Mouse (Mus musculus) gastrocnemius, postnatal 14 days (tissue): ENCODE results near the gene Vangl1. TPM values are rescaled to one million over a fixed set of nuclear protein-coding genes. Genes with fewer than 3 reads are reported as not detected.
"Not testable (repeated sequence)": the region's sequence is repeated elsewhere in the genome, so short reads cannot be mapped to it uniquely, and the experiment has no call there.

Experiments
- DNase-seq: peaks from one replicate; pipeline ENCODE4 v3.0.0; 2021; ENCODE audit warnings: mixed read lengths
- intact Hi-C: fragments of 180-260 bp; cut with DNase I; formaldehyde crosslinking; loops from one replicate; pipeline ENCODE4 v1.15.1; 2025; ENCODE audit warnings: low total_unique reads
- long read RNA-seq, 2 experiments: library from polyadenylated mRNA; stranded (forward); transcript quantifications; one replicate each; pipeline ENCODE4 v2.0.0; 2021
- total RNA-seq, 2 experiments: library from RNA; stranded (reverse); gene quantifications; 2 replicates each; pipeline ENCODE4 v1.2.3; 2021

Vangl1 gene
- total RNA-seq, result 10 to 100 TPM in 1 of 2 experiments, 1 to 10 TPM in 1; 8.8 to 10.6 TPM
- long read RNA-seq, experiment 1, full-length matches to known transcripts, result 3 of 4 reads
- long read RNA-seq, experiment 1, partial matches to known transcripts, result 0 of 4 reads
- long read RNA-seq, experiment 1, other reads (novel, unspliced or antisense), result 1 of 4 reads
- long read RNA-seq, experiment 2, full-length matches to known transcripts, result 3 of 6 reads
- long read RNA-seq, experiment 2, partial matches to known transcripts, result 2 of 6 reads
- long read RNA-seq, experiment 2, other reads (novel, unspliced or antisense), result 1 of 6 reads

DNA sequence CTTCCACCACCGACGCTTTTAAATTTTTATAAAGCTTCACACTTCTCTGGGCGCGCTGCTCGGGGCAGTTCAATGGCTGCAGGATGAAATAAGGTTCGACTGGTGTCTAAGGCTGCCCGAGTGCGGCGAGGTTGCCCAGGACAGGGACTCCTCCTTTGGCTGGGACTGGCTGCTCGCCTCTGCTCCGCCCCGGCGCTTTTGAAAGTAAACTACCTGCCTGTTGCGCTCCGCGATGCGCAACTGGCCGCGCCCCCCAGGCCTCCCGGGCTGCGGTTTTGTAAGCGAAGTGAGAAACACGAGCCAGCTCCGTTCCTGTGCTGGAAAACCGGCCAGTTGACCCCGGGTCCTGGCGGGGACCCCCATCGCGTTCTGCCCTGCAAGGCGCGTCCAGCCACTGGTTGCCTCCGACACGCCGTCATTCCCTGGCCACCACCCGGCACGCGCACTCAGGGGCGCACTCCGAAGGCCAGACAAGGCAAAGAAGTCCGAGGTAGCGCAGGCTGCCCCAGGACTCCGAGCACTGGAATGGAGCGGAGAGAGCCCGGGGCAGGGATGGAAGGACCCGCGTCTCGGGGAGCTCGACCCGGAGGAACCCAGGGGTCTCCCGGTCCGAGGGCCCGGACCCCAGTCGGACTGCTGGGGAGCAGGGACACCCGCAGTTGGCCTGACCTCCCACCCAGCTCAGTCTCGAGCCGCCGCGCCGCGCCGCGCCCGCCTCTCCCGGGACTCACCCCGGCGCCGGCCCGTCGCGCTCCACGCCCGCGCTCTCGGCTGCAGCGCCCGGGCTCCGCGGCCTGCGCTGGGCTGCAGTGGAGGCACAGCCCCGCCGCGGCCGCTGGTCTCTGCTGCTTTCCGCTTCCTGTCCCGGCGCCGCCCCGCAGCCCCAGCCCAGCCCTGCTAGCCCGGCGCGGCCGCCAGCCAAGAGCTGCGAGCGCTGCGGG, at the start of gene Vangl1:
Gene Vangl1, minus strand, starts transcription at position 913 of the 941 bp plus-strand sequence.
- intact Hi-C loops, result no loop called here

DNA sequence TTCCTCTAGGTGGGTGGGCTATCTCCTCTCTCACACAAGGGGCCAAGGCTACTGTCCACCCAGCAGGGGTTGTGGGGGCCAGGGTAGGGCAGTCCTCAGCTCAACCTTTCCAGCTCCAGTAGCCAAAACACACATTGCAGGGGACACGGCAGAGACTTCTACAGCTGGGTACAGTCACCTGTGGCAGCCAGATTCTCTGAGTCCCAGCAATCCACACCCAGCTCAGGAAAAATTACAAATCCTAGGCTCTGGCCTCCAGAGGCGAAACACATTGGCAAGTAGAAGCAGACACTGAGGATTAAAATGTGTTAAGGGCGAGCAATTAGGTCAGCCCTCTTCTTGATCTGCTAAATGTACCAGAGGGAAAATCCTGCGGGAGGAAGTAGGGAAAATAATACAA, 49.1 kb upstream of the Vangl1 start:
- DNase-seq, result no peak
- intact Hi-C loops, result no loop called here

More for the DNA sequence above, at the start of gene Vangl1:
- DNase-seq, result peak; percentile 86

DNA sequence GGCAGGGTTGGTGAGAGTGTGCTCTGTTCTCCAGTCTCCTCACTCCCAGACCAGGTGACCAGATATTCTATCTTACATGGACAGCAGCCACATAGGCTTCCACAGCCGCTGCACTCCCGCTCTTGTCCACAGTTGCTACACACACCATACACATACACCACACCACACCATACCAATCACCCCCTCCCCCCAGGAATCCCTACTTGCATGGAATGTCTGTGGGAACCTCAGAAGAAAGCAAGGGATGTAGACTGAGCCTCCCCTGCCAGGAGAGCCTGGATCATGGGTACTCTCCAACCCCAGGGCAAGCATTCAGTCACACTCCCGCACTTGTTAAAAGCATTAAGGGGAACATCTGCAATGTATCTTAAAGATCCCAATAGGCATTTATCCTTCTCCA, 48.4 kb upstream of the Vangl1 start:
- intact Hi-C loops, result no loop called here

GRCm38 (mm10) chr3:102250873-102251272, 46.4 kb upstream of the Vangl1 start:
- intact Hi-C loops, result no loop called here
- DNase-seq, result no peak

More for the DNA sequence above, 48.4 kb upstream of the Vangl1 start:
- no peak for DNase-seq

- DNase-seq, result peak; percentile 39
- intact Hi-C loops, result loop anchor here (2.0 to 10.0 kb wide), 3 partner anchors 355 to 555 kb away; no protein-coding TSS in a partner anchor
Observed at GRCm38 (mm10) chr3:102249401-102249991, 45.0 kb upstream of the Vangl1 start.

DNA sequence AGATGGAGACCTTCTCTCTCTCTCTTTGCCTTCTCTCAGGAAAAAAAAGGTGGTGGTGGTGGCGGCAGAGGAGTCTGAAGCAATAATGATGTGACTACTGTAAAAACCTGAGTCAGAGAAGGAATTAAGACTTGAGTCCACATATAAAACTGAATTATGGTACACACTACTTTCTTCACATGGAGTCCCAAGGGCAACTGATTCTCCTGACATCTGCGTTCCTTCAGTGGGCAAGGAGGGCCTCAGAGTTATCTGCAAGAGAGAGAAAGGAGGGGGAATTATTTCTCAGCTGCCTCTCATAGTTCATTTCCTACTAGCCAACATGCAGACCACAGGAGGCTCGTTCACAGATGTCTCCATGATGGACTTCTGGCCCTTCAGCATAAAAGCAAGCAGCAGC, 40.1 kb upstream of the Vangl1 start:
- intact Hi-C loops, result loop anchor here (10.0 kb wide), 2 partner anchors 350 to 560 kb away; no protein-coding TSS in a partner anchor
- no peak for DNase-seq

- DNase-seq, result peak; percentile 19
- intact Hi-C loops, result loop anchor here (2.0 to 10.0 kb wide), 3 partner anchors 162 to 562 kb away; no protein-coding TSS in a partner anchor
Observed at GRCm38 (mm10) chr3:102242854-102243253, 38.4 kb upstream of the Vangl1 start.

- no peak for DNase-seq
- intact Hi-C loops, result no loop called here
Observed at GRCm38 (mm10) chr3:102231418-102232134, 27.1 kb upstream of the Vangl1 start.

DNA sequence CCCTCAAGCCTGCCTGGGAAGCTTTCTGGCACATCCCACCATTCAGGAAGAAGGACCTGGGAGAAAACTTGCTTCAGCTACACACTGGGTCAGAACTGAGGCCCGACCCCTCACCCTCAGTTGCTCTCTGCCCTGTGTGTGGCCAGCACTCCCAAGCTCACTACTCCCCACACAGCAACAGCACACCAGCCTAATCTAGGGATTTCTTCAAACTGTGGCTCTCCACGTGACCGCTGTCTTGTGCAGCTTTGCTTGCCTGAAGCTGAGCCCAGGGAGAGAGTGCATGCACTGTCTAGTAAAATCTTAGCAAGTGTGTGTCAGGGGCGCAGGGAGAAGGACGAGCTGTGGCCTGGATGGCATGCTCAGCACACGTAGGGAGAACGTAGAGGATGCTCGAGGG, 18.3 kb upstream of the Vangl1 start:
- intact Hi-C loops, result no loop called here
- DNase-seq, result no peak

- intact Hi-C loops, result no loop called here
Observed at GRCm38 (mm10) chr3:102218301-102218700, 13.8 kb upstream of the Vangl1 start.

DNA sequence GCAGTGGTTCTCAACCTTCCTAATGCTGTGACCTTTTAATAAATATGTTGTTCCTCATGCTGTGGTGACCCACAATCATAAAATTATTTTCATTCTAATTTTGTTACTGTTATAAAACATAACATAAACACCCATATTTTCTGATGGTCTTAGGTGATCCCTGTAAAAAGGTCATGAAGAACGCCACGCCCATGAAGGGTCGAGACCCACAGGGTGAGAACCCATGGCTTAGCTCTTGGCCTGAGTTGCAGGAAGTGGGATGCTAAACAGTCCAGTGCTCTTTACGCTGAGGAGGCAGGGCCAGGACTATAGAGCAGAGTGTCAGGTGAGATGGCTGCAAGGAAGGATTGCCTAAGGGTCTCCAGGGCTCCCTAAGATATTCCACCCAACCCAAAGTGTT, 10.2 kb upstream of the Vangl1 start:
- DNase-seq, result no peak
- intact Hi-C loops, result no loop called here

More at GRCm38 (mm10) chr3:102218301-102218700, 13.8 kb upstream of the Vangl1 start:
- DNase-seq, result no peak

DNA sequence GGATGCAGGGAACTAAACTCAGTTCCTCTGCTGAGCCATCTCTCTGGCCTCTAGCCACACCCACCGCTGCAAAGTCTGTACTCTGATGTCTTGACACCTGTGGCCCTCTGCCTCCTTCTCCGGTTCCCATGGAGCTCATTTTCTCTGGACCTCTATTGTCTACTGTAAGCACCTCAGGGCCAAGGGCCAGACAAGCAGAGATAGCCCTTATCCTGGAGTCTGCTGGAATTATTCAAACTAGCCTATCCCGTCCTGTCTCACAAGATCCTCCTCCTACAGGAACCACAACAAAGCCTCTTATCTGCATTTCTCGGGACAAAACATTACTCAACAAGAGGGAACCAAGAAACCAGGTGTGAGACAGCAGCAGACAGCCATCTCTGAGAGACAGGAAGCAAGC, 9.8 kb upstream of the Vangl1 start:
- intact Hi-C loops, result no loop called here
- no peak for DNase-seq

DNA sequence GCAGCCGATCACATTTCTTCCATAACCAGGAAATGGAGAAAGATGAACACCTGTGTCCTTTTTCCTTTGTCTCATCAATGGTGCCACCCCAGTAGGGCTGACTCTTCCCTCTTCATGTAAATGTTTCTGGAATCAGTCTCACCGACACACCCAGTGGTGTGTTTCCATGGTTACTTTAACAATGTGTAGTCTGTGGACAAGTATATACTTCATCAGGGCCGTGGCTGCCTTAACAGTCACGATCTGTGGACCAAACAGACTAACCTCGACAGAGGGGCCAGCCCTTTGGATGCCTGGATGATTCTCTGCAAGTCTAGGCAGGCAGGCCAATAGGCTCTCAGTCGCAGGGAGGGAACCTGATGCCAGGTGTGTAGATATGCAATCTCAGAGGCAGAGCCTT, 8.4 kb upstream of the Vangl1 start:
- no peak for DNase-seq
- intact Hi-C loops, result no loop called here

GRCm38 (mm10) chr3:102212336-102212735, 7.8 kb upstream of the Vangl1 start:
- intact Hi-C loops, result no loop called here
- DNase-seq, result no peak

GRCm38 (mm10) chr3:102211340-102211739, 6.8 kb upstream of the Vangl1 start:
- DNase-seq, result no peak
- intact Hi-C loops, result no loop called here

- intact Hi-C loops, result no loop called here
- peak; percentile 28 for DNase-seq
Observed at GRCm38 (mm10) chr3:102210775-102211174, 6.3 kb upstream of the Vangl1 start.

- no peak for DNase-seq
- intact Hi-C loops, result no loop called here
Observed at GRCm38 (mm10) chr3:102208861-102209260, 4.4 kb upstream of the Vangl1 start.

GRCm38 (mm10) chr3:102205458-102205830, 951 bp upstream of the Vangl1 start:
- intact Hi-C loops, result no loop called here

GRCm38 (mm10) chr3:102204734-102205457, 403 bp upstream of the Vangl1 start:
- intact Hi-C loops, DNase-seq: not testable (repeated sequence)

More at GRCm38 (mm10) chr3:102205458-102205830, 951 bp upstream of the Vangl1 start:
- no peak for DNase-seq
